Mouse (Mus musculus) kidney, embryonic 15.5 days (tissue): Measurements from ENCODE around the gene Sh2d2a. TPM values are rescaled to one million over a fixed set of nuclear protein-coding genes. Genes with fewer than 3 reads are reported as not detected.

Source experiments
- ATAC-seq: fragments of 200-750 bp; cut with Nextera tagmentation; replicated peaks from 2 replicates; pipeline ENCODE4 v1.8.0; 2017; ENCODE audit warnings: moderate TSS enrichment; ENCODE audit not compliant: low FRiP score
- H3K27ac ChIP-seq: fragments of 300-500 bp; sonication (generic); 2 replicates; pipeline ENCODE4 v1.5.1; 2015; ENCODE audit warnings: mild to moderate bottlenecking, inconsistent platforms
- H3K27me3 ChIP-seq: fragments of 300-500 bp; sonication (generic); 2 replicates; pipeline ENCODE4 v1.6.1; 2015; ENCODE audit warnings: inconsistent platforms
- H3K36me3 ChIP-seq: fragments of 300-500 bp; sonication (generic); 2 replicates; pipeline ENCODE4 v1.6.1; 2015; ENCODE audit warnings: inconsistent platforms
- H3K4me1 ChIP-seq: fragments of 300-500 bp; sonication (generic); 2 replicates; pipeline ENCODE4 v1.6.1; 2015; ENCODE audit warnings: inconsistent platforms
- H3K4me2 ChIP-seq: fragments of 300-500 bp; sonication (generic); 2 replicates; pipeline ENCODE4 v1.6.1; 2015; ENCODE audit warnings: moderate library complexity, mild to moderate bottlenecking, inconsistent platforms
- H3K4me3 ChIP-seq: fragments of 300-500 bp; sonication (generic); replicated peaks from 2 replicates; pipeline ENCODE4 v1.5.1; 2015; ENCODE audit warnings: mild to moderate bottlenecking, inconsistent platforms
- H3K9ac ChIP-seq: fragments of 300-500 bp; sonication (generic); 2 replicates; pipeline ENCODE4 v1.6.1; 2015; ENCODE audit warnings: mild to moderate bottlenecking, inconsistent platforms
- H3K9me3 ChIP-seq: fragments of 300-500 bp; sonication (generic); replicated peaks from 2 replicates; pipeline ENCODE4 v1.6.1; 2016; ENCODE audit warnings: inconsistent platforms
- WGBS: fragments of 180-500 bp; shearing (Covaris S2); methylation state at CpG from one replicate; pipeline ENCODE4 v1.1.7; 2015; ENCODE audit warnings: mixed read lengths; 5-methylcytosine and 5-hydroxymethylcytosine counted together
- polyA plus RNA-seq: library from polyadenylated mRNA; unstranded; fragments of >200 nt; fragmentation: Nextera tagmentation; extraction: Ambion mirVana; gene quantifications from 2 replicates; pipeline ENCODE4 v1.2.1, GENCODE M21; 2015

Gene Sh2d2a
- polyA plus RNA-seq, 1 experiment from 2014 or later = not detected

GRCm38 (mm10) chr3:87829025-87829424, 17.5 kb upstream of the Sh2d2a start:
- H3K4me2 ChIP-seq = no peak overlapping the region
- H3K27ac ChIP-seq = no peak overlapping the region
- H3K36me3 ChIP-seq = no peaks in the 10 kb centered on the region
- H3K9ac ChIP-seq = no peak overlapping the region
- H3K4me3 ChIP-seq = no peak overlapping the region
- H3K4me1 ChIP-seq = no peaks in the 10 kb centered on the region
- ATAC-seq = no peak
- no peaks in the 10 kb centered on the region for H3K9me3 ChIP-seq
- 51% methylated on average over 10 of the region's 10 CpGs for WGBS
- H3K27me3 ChIP-seq = 0 out of 2 replicates have a peak, but pooled peaks cover 3% of the 10 kb centered on the region

- 84% methylated on average over 7 of the region's 7 CpGs for WGBS
- H3K27ac ChIP-seq = no peak overlapping the region
- H3K36me3 ChIP-seq = no peaks in the 10 kb centered on the region
- ATAC-seq = no peak
- no peak overlapping the region for H3K9ac ChIP-seq
- 0 out of 2 replicates have a peak, but pooled peaks cover 3% of the 10 kb centered on the region for H3K27me3 ChIP-seq
- H3K4me1 ChIP-seq = no peaks in the 10 kb centered on the region
- no peaks in the 10 kb centered on the region for H3K9me3 ChIP-seq
- H3K4me2 ChIP-seq = no peak overlapping the region
- no peak overlapping the region for H3K4me3 ChIP-seq
Measured at GRCm38 (mm10) chr3:87832109-87832859, 14.3 kb upstream of the Sh2d2a start.

- no peaks in the 10 kb centered on the region for H3K4me1 ChIP-seq
- no peak for ATAC-seq
- WGBS = 72% methylated on average over 5 of the region's 5 CpGs
- no peaks in the 10 kb centered on the region for H3K27me3 ChIP-seq
- no peaks in the 10 kb centered on the region for H3K36me3 ChIP-seq
- no peaks in the 10 kb centered on the region for H3K9me3 ChIP-seq
- H3K4me3 ChIP-seq = no peak overlapping the region
- no peak overlapping the region for H3K9ac ChIP-seq
- H3K4me2 ChIP-seq = no peak overlapping the region
- no peak overlapping the region for H3K27ac ChIP-seq
Measured at GRCm38 (mm10) chr3:87833482-87833881, 13.1 kb upstream of the Sh2d2a start.

- Histone ChIP-seq H3K9ac (no peak overlapping the region), H3K4me2 (no peak overlapping the region), H3K4me1 (no peaks in the 10 kb centered on the region), H3K4me3 (no peak overlapping the region), H3K36me3 (no peaks in the 10 kb centered on the region), H3K27ac (no peak overlapping the region), H3K9me3 (no peaks in the 10 kb centered on the region), H3K27me3 (no peaks in the 10 kb centered on the region)
- ATAC-seq = no peak
- 4% methylated on average over 4 of the region's 4 CpGs for WGBS
Measured at GRCm38 (mm10) chr3:87838622-87839021, 7.9 kb upstream of the Sh2d2a start.

- Histone ChIP-seq H3K4me3 (no peak overlapping the region), H3K4me1 (no peaks in the 10 kb centered on the region), H3K36me3 (no peaks in the 10 kb centered on the region), H3K4me2 (no peak overlapping the region), H3K27ac (no peak overlapping the region), H3K9ac (no peak overlapping the region), H3K9me3 (no peaks in the 10 kb centered on the region), H3K27me3 (no peaks in the 10 kb centered on the region)
- ATAC-seq = no peak
Measured at GRCm38 (mm10) chr3:87840858-87841257, 5.7 kb upstream of the Sh2d2a start.

- no peaks in the 10 kb centered on the region for H3K9me3 ChIP-seq
- 83% methylated on average over 4 of the region's 4 CpGs for WGBS
- no peaks in the 10 kb centered on the region for H3K27me3 ChIP-seq
- no peak for ATAC-seq
- H3K36me3 ChIP-seq = no peaks in the 10 kb centered on the region
- no peak overlapping the region for H3K27ac ChIP-seq
- H3K4me2 ChIP-seq = no peak overlapping the region
- no peak overlapping the region for H3K9ac ChIP-seq
- no peak overlapping the region for H3K4me3 ChIP-seq
- no peaks in the 10 kb centered on the region for H3K4me1 ChIP-seq
Measured at GRCm38 (mm10) chr3:87844981-87845380, 1.6 kb upstream of the Sh2d2a start.

GRCm38 (mm10) chr3:87846186-87846585, 369 bp upstream of the Sh2d2a start:
- no peak overlapping the region for H3K4me2 ChIP-seq
- H3K4me1 ChIP-seq = no peaks in the 10 kb centered on the region
- no peaks in the 10 kb centered on the region for H3K36me3 ChIP-seq
- H3K9ac ChIP-seq = no peak overlapping the region
- no peak for ATAC-seq
- H3K27ac ChIP-seq = no peak overlapping the region
- no peaks in the 10 kb centered on the region for H3K27me3 ChIP-seq
- H3K9me3 ChIP-seq = no peaks in the 10 kb centered on the region
- WGBS = 64% methylated on average over 4 of the region's 4 CpGs
- no peak overlapping the region for H3K4me3 ChIP-seq

GRCm38 (mm10) chr3:87847680-87848079, 1.1 kb downstream of the Sh2d2a start:
- 77% methylated on average over 5 of the region's 5 CpGs for whole genome bisulfite sequencing
- Histone ChIP-seq H3K4me1 (no peaks in the 10 kb centered on the region), H3K4me2 (no peak overlapping the region), H3K4me3 (no peak overlapping the region), H3K9ac (no peak overlapping the region), H3K27ac (no peak overlapping the region), H3K36me3 (no peaks in the 10 kb centered on the region), H3K9me3 (no peaks in the 10 kb centered on the region), H3K27me3 (no peaks in the 10 kb centered on the region)
- ATAC-seq = no peak

- H3K27ac ChIP-seq = no peak overlapping the region
- no peaks in the 10 kb centered on the region for H3K4me1 ChIP-seq
- 82% methylated on average over 14 of the region's 14 CpGs for WGBS
- no peak overlapping the region for H3K9ac ChIP-seq
- H3K36me3 ChIP-seq = no peaks in the 10 kb centered on the region
- no peak overlapping the region for H3K4me3 ChIP-seq
- ATAC-seq = no peak
- H3K4me2 ChIP-seq = no peak overlapping the region
- H3K27me3 ChIP-seq = no peaks in the 10 kb centered on the region
- no peaks in the 10 kb centered on the region for H3K9me3 ChIP-seq
Measured at GRCm38 (mm10) chr3:87849117-87849516, 2.6 kb downstream of the Sh2d2a start.

GRCm38 (mm10) chr3:87854795-87855568, 8.4 kb downstream of the Sh2d2a start:
- ATAC-seq = no peak
- 49% methylated on average over 7 of the region's 7 CpGs for whole genome bisulfite sequencing
- peaks cover 43% of the 10 kb centered on the region for H3K36me3 ChIP-seq
- H3K27me3 ChIP-seq = no peaks in the 10 kb centered on the region
- H3K4me2 ChIP-seq = no peak overlapping the region
- no peaks in the 10 kb centered on the region for H3K9me3 ChIP-seq
- H3K4me3 ChIP-seq = no peak overlapping the region
- no peaks in the 10 kb centered on the region for H3K4me1 ChIP-seq
- no peak overlapping the region for H3K9ac ChIP-seq
- no peak overlapping the region for H3K27ac ChIP-seq

- H3K4me3 ChIP-seq = no peak overlapping the region
- H3K27ac ChIP-seq = no peak overlapping the region
- H3K36me3 ChIP-seq = peaks cover 53% of the 10 kb centered on the region
- no peak for ATAC-seq
- no peaks in the 10 kb centered on the region for H3K4me1 ChIP-seq
- no peaks in the 10 kb centered on the region for H3K27me3 ChIP-seq
- no peaks in the 10 kb centered on the region for H3K9me3 ChIP-seq
- H3K9ac ChIP-seq = no peak overlapping the region
- H3K4me2 ChIP-seq = no peak overlapping the region
- WGBS = 90% methylated on average over 8 of the region's 8 CpGs
Measured at GRCm38 (mm10) chr3:87855936-87856335, 9.4 kb downstream of the Sh2d2a start.

- 92% methylated on average over 8 of the region's 8 CpGs for WGBS
- Histone ChIP-seq H3K27me3 (no peaks in the 10 kb centered on the region), H3K36me3 (peaks cover 69% of the 10 kb centered on the region)
Measured at GRCm38 (mm10) chr3:87857666-87858065, 11.1 kb downstream of the Sh2d2a start.

More at GRCm38 (mm10) chr3:87857666-87858065, 11.1 kb downstream of the Sh2d2a start:
- no peak overlapping the region for H3K4me3 ChIP-seq
- H3K27ac ChIP-seq = no peak overlapping the region
- H3K4me1 ChIP-seq = no peaks in the 10 kb centered on the region
- H3K4me2 ChIP-seq = no peak overlapping the region
- H3K9me3 ChIP-seq = no peaks in the 10 kb centered on the region
- H3K9ac ChIP-seq = no peak overlapping the region
- ATAC-seq = no peak
